Mouse (Mus musculus) left cerebral cortex, adult 9 months (tissue): ENCODE results near the gene Lamtor4.

ENCODE experiments used
- DNase-seq, 2 experiments: peaks; one replicate each; pipeline ENCODE4 v3.0.0; 2022; ENCODE audit warnings: low spot score in 2 of 2

The Lamtor4 gene

DNA sequence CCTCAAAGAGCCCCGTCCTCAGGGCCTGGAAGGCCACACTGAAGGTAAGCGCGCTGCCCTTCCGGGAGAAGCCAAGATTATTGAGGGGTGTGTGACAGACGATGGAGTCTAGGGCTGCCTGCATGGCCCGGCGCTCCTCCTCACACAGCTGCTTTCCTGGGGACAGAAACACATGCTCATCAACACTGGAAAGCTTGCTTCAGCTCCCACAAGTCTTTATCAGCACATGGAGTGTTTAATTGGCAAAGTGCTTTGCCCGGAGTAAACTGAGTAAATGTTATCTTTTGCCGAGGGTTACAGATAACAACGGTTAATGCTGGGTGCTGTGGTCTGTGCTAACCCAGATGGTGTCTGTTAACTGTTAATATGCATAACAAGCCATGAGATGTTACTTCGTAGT lies 5.6 kb downstream of the Lamtor4 start:
- DNase-seq, result no peak

GRCm38 (mm10) chr5:138262001-138262400 lies 6.7 kb downstream of the Lamtor4 start:
- no peak for DNase-seq

DNA sequence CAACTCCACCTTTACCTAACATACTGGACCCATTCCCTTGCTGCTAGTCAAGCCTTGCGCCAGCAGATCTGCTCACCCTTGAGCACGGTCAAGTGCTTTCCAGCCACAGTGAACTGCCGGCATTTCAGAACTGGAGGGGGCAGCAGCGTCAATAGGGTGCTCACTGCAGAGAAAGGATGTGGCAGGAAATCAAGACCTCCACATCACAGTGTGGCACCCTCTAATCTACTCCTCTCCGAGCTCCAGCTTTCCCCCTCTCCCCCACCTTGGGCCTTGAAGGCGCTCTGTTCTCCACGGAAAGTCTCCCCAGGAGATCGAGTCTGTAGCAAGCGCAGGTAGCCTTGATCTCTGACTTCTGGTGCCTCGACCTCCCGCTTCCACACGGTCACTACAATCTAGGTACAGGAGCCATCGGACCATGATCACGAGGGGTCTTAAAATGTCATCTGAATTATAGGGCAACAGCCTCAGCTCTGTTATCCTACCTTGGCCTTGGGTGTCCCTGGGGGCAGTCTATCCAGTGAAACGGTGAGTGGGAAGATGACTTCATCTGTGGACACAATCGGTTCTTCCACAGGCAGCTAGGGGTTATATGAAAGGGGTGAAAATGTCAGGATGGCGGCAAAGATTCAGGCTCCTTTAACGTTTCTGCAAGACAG lies 7.4 kb downstream of the Lamtor4 start:
- DNase-seq, result no peak

GRCm38 (mm10) chr5:138263260-138264206 lies 8.3 kb downstream of the Lamtor4 start, which contains the start of gene BC037034:
Gene BC037034 (minus strand): TSS chr5:138264033.
- DNase-seq, result peak; percentile 69 to 91

DNA sequence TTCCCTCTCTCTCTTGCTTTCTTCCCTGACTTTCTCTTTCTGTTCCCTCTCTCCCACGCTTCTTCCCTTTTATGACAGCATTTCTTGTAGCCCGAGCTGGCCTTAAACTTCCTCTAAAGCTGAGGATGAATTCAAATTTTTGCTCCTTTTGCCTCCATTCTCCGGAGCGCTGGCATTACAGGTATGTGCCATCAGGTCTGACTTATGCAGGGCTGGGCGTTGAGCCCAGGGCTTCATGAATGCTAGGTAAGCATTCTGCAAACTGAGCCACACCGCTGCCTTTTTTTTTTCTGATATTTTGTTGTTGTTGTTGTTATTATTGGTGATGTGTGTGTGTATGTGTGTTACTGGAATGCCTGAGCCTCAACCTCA lies 8.9 kb downstream of the Lamtor4 start:
- DNase-seq, result no peak

DNA sequence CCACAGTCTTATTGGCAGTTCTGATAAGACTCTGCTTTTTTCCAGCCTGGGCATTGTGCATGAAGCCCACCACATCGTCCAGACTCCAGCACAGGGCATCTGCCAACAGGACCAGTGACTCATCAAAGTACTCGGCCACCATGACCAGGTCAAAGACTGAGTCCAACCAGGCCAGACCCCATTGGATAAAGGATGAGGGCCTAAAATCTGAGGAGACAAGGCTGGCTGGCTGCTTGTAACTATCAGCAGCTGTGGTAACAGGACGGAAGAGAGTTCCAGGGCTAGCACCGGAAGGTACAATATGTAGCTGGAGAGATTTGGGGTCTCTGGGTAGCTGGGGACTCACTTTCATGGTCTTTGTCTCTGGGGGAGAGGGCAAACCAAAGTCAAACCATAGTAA lies 10.4 kb downstream of the Lamtor4 start:
- no peak for DNase-seq

GRCm38 (mm10) chr5:138267114-138267513 lies 11.8 kb downstream of the Lamtor4 start:
- DNase-seq, result no peak

GRCm38 (mm10) chr5:138268980-138269379 lies 13.7 kb downstream of the Lamtor4 start:
- DNase-seq, result no peak

GRCm38 (mm10) chr5:138271232-138271631 lies 15.9 kb downstream of the Lamtor4 start:
- DNase-seq, result no peak

- DNase-seq, result no peak
These were observed 17.2 kb downstream of the Lamtor4 start, which contains the start of gene Gal3st4 for GRCm38 (mm10) chr5:138272409-138272923. Gene Gal3st4 (minus strand): TSS chr5:138272840.

DNA sequence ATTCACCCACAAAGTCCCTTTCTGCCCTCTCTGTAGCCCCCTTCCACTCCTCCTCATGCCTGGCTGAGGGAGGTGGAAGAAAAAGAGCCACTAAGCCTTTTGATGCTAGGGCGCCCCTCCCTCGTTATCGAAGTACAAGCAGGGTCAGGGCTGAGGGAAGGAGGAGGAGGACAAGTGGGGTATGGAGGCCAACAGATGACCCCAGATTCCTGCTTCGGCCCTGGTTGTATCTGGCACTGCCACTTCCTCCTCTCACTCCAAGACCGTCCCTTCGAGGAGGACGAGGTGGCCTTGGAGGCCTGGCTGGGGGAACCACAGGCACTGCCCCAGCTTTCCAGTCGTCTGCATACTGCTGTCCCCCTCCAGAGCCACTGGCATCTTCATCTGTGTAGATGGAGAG lies 18.9 kb downstream of the Lamtor4 start:
- DNase-seq, result no peak

DNA sequence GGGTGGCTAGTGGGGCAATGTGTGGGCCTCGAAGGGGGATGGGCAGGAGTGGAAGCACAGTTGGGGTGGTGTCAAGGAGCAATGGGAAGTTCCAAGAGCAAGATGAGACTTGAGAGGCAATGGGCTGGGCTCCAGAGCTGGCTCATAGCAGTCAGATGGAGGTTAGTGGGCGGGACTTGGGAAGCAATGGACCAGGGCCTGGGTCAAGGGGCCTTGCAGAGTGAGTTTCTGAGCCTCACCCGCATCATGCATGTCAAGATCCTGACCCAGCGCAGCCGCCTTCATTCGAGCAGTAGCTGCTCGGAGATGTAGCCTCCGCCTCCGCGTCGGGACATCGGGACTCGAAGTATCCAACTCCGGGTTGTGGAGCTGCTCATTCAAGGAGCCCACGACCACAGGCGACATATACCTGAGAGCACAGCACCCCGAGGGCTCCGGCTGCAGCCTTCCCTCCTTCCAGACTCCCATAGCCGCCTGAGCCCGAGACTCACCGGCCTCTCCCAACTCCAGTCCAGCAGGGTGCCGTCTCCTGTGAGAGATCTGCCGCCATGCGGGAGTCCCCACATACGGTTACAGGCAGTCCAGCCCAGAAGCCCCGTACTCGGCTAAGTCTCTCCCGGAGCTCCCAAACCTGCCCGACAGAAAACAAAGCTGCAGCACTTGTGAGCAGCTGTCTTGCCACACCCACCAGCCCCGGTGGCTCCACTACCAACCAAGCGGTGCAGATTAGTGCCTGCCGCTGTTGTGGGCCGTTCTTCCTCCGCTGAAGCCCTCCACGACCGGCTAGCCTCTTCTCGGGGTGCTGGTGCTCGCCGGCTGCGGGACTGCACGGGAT lies 20.2 kb downstream of the Lamtor4 start:
- no peak for DNase-seq

- DNase-seq, result no peak
These were observed 22.7 kb downstream of the Lamtor4 start for GRCm38 (mm10) chr5:138277994-138278393.

DNA sequence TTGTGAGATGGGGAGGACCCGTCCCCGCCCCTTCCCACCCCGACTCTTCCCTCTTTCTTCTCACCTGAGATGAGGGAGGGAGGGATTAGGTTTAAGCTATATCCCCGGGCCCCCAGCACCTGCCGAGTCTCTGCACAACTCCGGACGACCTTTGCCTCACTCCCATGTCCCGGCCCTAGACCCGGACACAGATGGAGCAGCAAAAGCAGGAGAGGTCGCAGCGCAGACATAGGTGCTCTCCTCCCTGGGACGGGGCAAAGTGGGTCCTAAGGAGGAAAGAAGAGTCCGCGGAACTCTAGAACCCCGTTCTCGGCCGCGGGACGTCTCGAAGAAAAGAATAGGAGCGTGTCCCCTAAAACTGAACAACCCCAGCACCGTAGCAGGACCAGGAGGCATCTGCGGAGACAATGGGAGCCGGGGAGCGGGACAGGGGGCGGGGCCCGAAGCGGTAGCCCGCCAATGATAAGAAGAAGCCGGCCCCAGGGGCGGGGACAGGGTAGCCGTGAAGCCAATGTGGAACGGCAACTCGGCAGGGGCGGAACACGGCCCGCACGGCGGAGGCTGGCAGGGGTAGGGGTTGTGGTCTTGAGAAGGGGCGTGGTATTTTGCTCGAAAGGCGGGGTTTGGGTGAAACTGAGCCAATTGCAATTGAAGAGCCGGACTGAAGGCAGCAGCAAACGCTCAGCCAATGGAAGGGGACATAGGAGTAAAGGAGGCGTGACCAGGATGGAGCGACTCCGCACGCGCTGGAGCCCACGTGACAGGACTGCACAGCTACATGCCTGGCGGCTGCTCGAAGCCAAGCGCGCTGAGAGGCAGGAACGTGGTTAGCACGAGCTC lies 24.5 kb downstream of the Lamtor4 start, which contains the start of the genes Gm43720, Gpc2 and Stag3:
Gene Gm43720 (minus strand): TSS at position 374 of the 840 bp plus-strand sequence.
Gene Gpc2 (minus strand): TSS at position 421 of the 840 bp plus-strand sequence.
Gene Stag3 (plus strand): TSS at position 656 of the 840 bp plus-strand sequence.
- DNase-seq, result peak; percentile 58 to 64

GRCm38 (mm10) chr5:138280425-138280768 lies 25.1 kb downstream of the Lamtor4 start:
- no peak for DNase-seq

DNA sequence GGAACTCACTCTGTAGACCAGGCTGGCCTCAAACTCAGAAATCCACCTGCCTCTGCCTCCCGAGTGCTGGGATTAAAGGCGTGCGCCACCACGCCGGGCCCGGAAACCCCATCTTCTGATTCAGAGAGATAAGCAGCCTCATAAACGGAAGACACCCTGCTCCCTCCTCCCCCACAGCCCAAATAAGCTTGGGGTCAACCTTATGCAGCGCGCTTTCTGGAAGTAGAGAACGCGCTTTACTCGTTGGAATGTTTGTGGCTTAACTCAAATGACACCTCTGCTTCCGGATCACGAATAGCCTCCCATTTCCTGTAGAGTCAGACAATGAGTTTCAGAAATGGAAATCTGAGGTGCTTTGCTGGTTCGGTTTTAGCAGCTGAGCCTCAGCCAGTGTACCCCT lies 25.5 kb downstream of the Lamtor4 start:
- DNase-seq, result no peak

DNA sequence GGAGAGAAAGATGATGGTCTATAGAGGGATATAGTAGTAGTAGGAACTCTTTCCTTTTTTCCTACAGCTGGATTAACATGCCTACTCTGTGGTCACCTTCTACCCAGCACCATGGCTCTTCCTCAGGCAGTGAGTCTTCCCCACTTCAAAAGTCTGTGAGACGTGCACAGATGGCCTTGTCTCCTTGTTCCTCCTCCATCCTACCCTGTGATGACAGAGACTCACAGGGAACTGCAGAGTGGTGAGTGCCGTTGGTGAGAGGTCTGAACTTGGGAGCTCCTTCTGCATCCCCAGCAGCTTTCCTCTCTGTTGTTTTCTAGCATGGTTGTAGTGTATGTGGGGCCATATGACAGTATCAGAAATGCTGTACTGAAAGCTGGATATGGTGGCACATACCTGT lies 26.5 kb downstream of the Lamtor4 start:
- DNase-seq, result no peak

- DNase-seq, result no peak
These were observed 28.3 kb downstream of the Lamtor4 start for GRCm38 (mm10) chr5:138283540-138283939.

DNA sequence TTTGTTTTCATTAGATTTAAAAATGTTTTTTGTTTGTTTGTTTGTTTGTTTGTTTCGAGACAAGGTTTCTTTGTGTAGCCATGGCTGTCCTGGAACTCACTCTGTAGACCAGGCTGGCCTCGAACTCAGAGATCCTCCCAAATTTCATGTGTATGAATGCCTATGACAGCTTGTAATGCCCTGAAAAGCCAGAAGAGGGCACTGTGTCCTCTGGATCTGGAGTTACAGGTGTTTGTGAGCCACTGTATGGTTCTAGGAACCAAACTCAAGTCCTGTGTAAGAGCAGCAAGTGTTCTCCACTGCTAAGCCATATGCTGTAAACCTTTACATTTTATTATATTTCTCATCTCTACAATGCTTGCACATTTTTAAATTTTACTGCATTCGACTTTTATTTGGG lies 32.6 kb downstream of the Lamtor4 start:
- no peak for DNase-seq

DNA sequence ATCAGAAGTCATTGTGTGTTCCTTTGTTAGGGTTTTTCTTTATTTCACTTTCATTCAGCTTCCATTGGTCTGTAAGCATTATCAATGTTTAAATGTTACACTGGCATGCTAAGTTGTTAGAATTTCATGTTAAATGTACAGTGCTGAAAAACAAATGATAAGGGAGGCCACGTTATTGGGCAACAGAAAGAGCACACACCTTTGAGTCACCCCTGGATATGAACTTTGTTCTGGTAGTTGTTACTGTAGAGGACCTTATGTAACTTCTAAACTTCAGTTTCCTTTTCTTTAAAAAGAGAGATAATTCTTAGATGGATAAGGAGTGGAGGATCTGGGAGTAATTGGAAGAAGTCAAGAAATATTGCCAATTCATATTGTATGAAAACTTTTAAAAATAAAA lies 36.4 kb downstream of the Lamtor4 start:
- no peak for DNase-seq

DNA sequence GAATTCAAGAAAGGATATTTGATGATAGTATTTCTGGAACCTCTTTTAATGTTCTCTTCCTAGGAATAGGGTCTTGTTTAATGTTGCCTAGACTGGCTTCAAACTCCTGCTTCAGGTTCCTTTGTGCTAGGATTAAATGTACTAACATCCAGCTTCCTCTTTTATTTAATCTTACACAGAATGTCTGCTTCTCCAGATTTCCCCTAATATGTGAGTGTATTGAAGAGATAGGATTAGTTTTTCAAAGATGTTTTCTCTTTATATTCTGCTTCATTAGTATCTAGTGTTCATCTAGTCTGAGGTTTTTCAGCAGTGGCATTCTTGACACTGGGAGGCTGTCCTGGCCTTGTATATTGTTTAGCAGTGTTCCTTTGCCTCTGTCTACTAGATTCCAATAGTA lies 38.9 kb downstream of the Lamtor4 start:
- no peak for DNase-seq
